ENCODE assay signal across 18 mouse cellular contexts in genomic region chr5:52687741-52688455, GRCm38 (mm10). TPM values are rescaled to one million over a fixed set of nuclear protein-coding genes. Genes with fewer than 3 reads are reported as not detected.
DNase-seq lines count a peak whose midpoint lies in the region; ATAC-seq lines count a peak whose summit lies in the region.
"Had no signal": no experiment of that assay in that cellular context is flagged by ENCODE, and none has a peak within 500 bp of the region (broad histone marks: within the 10 kb centered on the region; RNA-seq: fewer than 3 reads in every experiment).

No protein-coding gene starts in this region.

- 42% methylated on average over 6 of the region's 6 CpGs for WGBS in heart, embryonic 11.5 days (ENCODE audit: insufficient replicate concordance)
- WGBS in intestine, embryonic 15.5 days = 64% methylated on average over 6 of the region's 6 CpGs

- H3K4me3 ChIP-seq in heart, embryonic 11.5 days (ENCODE audit: low read depth, low read length) = no peak overlapping the region
- H3K4me3 ChIP-seq in intestine, embryonic 15.5 days (replicated peaks) = no peak overlapping the region
- H3K4me3 ChIP-seq: layer of hippocampus, adult 2 months; left cerebral cortex, adult 2 months; limb, embryonic 13.5 days; midbrain, embryonic 13.5 days had no signal

- no peak overlapping the region for H3K9ac ChIP-seq in heart, embryonic 11.5 days (ENCODE audit: low read depth, low read length)
- no peak overlapping the region for H3K9ac ChIP-seq in intestine, embryonic 15.5 days
- H3K9ac ChIP-seq: limb, embryonic 13.5 days; liver, embryonic 14.5 days; midbrain, embryonic 13.5 days had no signal

- DNase-seq in heart, postnatal 14 days = no peak
- DNase-seq in brain, adult 2 months (ENCODE audit: low read depth, low spot score) = peak; percentile 2
- peak; percentile 23 for DNase-seq in kidney, postnatal 10 days
- DNase-seq in left cerebral cortex, adult 8-10 months (ENCODE audit: low spot score in 2 of 2) = no peak
- no peak for DNase-seq in spleen, postnatal 14 days (ENCODE audit: low spot score in 2 of 2)
- no peak for DNase-seq in frontal cortex, postnatal 25 days (ENCODE audit: low spot score in 2 of 2)
- DNase-seq: adrenal gland, adult 8-10 months; cerebellum, adult 8-10 months; gastrocnemius, postnatal 10 days; thymus, postnatal 36 days had no signal

- intact Hi-C loops in heart, postnatal 14 days (cut with DNase I) = loop anchor here (2.0 kb wide), 1 partner anchor 51 kb away; no protein-coding TSS in a partner anchor

- peak overlapping the region; percentile 57; the same call in 1 of the 2 replicates for H3K27ac ChIP-seq in heart, embryonic 11.5 days (ENCODE audit: low read depth, low read length)
- no peak overlapping the region for H3K27ac ChIP-seq in intestine, embryonic 15.5 days
- H3K27ac ChIP-seq: hindbrain, postnatal 0 days; layer of hippocampus, adult 2 months; left cerebral cortex, adult 2 months; limb, embryonic 13.5 days; liver, embryonic 14.5 days; midbrain, embryonic 13.5 days had no signal

- 0 out of 2 replicates have a peak, but pooled peaks cover 3% of the 10 kb centered on the region for H3K9me3 ChIP-seq in heart, embryonic 11.5 days (replicated peaks; ENCODE audit: control insufficient read depth, low read length)
- H3K9me3 ChIP-seq in intestine, embryonic 15.5 days = no peaks in the 10 kb centered on the region
- H3K9me3 ChIP-seq: limb, embryonic 13.5 days; midbrain, embryonic 13.5 days had no signal

- no peaks in the 10 kb centered on the region for H3K27me3 ChIP-seq in heart, embryonic 11.5 days (ENCODE audit: control insufficient read depth, insufficient read depth, low read length)
- no peaks in the 10 kb centered on the region for H3K27me3 ChIP-seq in intestine, embryonic 15.5 days (replicated peaks)
- H3K27me3 ChIP-seq: limb, embryonic 13.5 days; midbrain, embryonic 13.5 days had no signal

- peaks cover 3% of the 10 kb centered on the region; the same call in 1 of the 2 replicates for H3K4me1 ChIP-seq in heart, embryonic 11.5 days (ENCODE audit: control insufficient read depth, insufficient read depth, low read length)
- no peaks in the 10 kb centered on the region for H3K4me1 ChIP-seq in intestine, embryonic 15.5 days (replicated peaks)
- H3K4me1 ChIP-seq: limb, embryonic 13.5 days; midbrain, embryonic 13.5 days had no signal

- no peak overlapping the region; the same call in 1 of the 2 replicates for H3K4me2 ChIP-seq in heart, embryonic 11.5 days
- H3K4me2 ChIP-seq in intestine, embryonic 15.5 days (replicated peaks) = 0 out of 2 replicates have a peak overlapping the region, but pooled peaks have one; percentile 3
- H3K4me2 ChIP-seq: limb, embryonic 13.5 days; midbrain, embryonic 13.5 days had no signal

- no peaks in the 10 kb centered on the region for H3K36me3 ChIP-seq in heart, embryonic 11.5 days (ENCODE audit: control insufficient read depth, insufficient read depth, low read length)
- no peaks in the 10 kb centered on the region for H3K36me3 ChIP-seq in intestine, embryonic 15.5 days
- H3K36me3 ChIP-seq: limb, embryonic 13.5 days; midbrain, embryonic 13.5 days had no signal

- no peak for ATAC-seq in heart, embryonic 11.5 days (replicated peaks; ENCODE audit: insufficient number of reproducible peaks, low FRiP score, low TSS enrichment)
- peak; percentile 89 for ATAC-seq in intestine, embryonic 15.5 days
- ATAC-seq: hindbrain, postnatal 0 days; midbrain, embryonic 13.5 days had no signal

RNA-seq across cellular contexts. Expression of gene Sepsecs, which starts 18.4 kb away (rescaled TPM):
- 5.4 and 7.5 TPM in 2 replicates for polyA plus RNA-seq in heart, embryonic 11.5 days (2014; fragmentation: Nextera tagmentation; extraction: Ambion mirVana)
- 1 to 10 TPM; 6.9 to 8.0 TPM for total RNA-seq in heart, postnatal 14 days (2021)
- polyA plus RNA-seq in intestine, embryonic 15.5 days (2015; fragmentation: Nextera tagmentation; extraction: Ambion mirVana) = 11.5 and 12.4 TPM in 2 replicates
- total RNA-seq in left cerebral cortex, adult 8-10 months (2022) = 10 to 100 TPM; 10.8 to 16.5 (median 11.2) TPM

RNA-seq across cellular contexts. Expression of gene Pi4k2b, which starts 53.5 kb away (rescaled TPM):
- 9.6 and 11.8 TPM in 2 replicates for polyA plus RNA-seq in heart, embryonic 11.5 days (2014; fragmentation: Nextera tagmentation; extraction: Ambion mirVana)
- 1 to 10 TPM; 3.0 to 3.1 TPM for total RNA-seq in heart, postnatal 14 days (2021)
- polyA plus RNA-seq in intestine, embryonic 15.5 days (2015; fragmentation: Nextera tagmentation; extraction: Ambion mirVana) = 20.7 and 23.4 TPM in 2 replicates
- 1 to 10 TPM; 1.3 to 2.1 (median 1.5) TPM for total RNA-seq in left cerebral cortex, adult 8-10 months (2022)

Comparison
In these comparisons a context has a peak if more than half of its experiments do, and no peak if none do; other contexts are left out.
1. DNase-seq: peak in brain, adult 2 months (single experiment) and kidney, postnatal 10 days (single experiment); none in heart, postnatal 14 days (0 of 2), left cerebral cortex, adult 8-10 months (0 of 2), spleen, postnatal 14 days (0 of 2) and frontal cortex, postnatal 25 days (0 of 2).